Mouse (Mus musculus) left cerebral cortex, postnatal 14 days (tissue): Measurements from ENCODE around the gene Trim24. TPM values are rescaled to one million over a fixed set of nuclear protein-coding genes. Genes with fewer than 3 reads are reported as not detected.
A peak's percentile ranks its signal among the peaks of the same experiment; 100 is the strongest.
"Not testable (repeated sequence)": the region's sequence is repeated elsewhere in the genome, so short reads cannot be mapped to it uniquely, and the experiment has no call there.

Experiments used
- DNase-seq, 2 experiments: peaks; one replicate each; pipeline ENCODE4 v3.0.0; 2021 to 2022; ENCODE audit warnings: low spot score in 2 of 2, mixed read lengths in 1 of 2
- intact Hi-C: fragments of 180-260 bp; cut with DNase I; formaldehyde crosslinking; loops from one replicate; pipeline ENCODE4 v1.15.1; 2025
- long read RNA-seq, 2 experiments: library from polyadenylated mRNA; stranded (forward); transcript quantifications; one replicate each; pipeline ENCODE4 v2.0.0; 2021
- total RNA-seq, 2 experiments: library from RNA; stranded (reverse); gene quantifications; 2 replicates each; pipeline ENCODE4 v1.2.3; 2021

Gene Trim24
- total RNA-seq: 10 to 100 TPM; 32.2 to 32.9 TPM
- long read RNA-seq, experiment 1, full-length matches to known transcripts: 13 of 20 reads
- long read RNA-seq, experiment 1, partial matches to known transcripts: 6 of 20 reads
- long read RNA-seq, experiment 1, other reads (novel, unspliced or antisense): 1 of 20 reads
- long read RNA-seq, experiment 2, full-length matches to known transcripts: 5 of 11 reads
- long read RNA-seq, experiment 2, partial matches to known transcripts: 5 of 11 reads
- long read RNA-seq, experiment 2, other reads (novel, unspliced or antisense): 1 of 11 reads

DNA sequence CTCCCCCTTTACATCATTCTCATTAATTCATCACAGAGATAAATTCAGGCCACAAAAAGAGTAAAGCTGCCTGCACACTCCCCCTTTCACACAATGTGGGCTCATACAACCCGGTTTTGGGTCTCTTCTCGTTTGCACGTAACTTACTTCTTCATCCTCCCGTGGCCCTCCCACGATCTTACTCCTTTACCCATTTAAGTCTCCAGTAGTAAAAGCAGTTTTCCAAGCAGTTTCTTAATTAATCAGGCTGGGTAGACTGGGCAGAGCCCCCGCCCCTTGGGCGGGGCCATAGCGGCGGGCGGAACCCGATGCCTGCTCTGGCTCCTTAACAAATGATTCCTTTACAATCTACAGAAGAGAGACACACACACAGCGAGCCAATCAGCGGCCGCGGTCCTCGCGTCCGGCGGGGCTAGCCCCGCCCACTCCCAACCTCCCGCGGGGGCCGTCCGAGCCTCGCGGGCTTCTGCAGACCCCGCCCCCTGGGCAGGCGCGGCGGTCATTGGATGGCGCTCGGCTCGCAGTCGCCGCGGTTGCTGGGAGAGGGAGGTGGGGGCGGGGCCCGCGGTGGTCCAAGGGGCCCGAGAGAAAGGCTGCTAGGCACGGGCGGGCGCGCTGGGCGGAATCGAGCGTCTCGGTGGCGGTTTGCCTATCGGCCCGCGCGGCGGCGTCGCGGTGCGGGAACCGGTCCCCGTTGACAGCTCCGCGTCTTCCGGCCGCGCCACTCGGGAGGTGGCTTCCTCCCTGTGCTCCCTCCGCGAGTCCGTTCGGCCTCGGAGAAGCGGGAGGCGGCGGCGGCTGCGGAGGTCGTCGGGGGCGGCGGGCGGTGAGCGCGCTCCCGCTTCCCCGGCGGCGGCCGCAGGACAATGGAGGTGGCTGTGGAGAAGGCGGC, at the start of gene Trim24:
TSS of gene Trim24 (plus strand) at position 567 of the 892 bp plus-strand sequence.
- intact Hi-C loops: loop anchor here (5.0 to 10.0 kb wide), 2 partner anchors 194 to 278 kb away; no protein-coding TSS in a partner anchor
- peak; percentile 95 to 97 for DNase-seq

DNA sequence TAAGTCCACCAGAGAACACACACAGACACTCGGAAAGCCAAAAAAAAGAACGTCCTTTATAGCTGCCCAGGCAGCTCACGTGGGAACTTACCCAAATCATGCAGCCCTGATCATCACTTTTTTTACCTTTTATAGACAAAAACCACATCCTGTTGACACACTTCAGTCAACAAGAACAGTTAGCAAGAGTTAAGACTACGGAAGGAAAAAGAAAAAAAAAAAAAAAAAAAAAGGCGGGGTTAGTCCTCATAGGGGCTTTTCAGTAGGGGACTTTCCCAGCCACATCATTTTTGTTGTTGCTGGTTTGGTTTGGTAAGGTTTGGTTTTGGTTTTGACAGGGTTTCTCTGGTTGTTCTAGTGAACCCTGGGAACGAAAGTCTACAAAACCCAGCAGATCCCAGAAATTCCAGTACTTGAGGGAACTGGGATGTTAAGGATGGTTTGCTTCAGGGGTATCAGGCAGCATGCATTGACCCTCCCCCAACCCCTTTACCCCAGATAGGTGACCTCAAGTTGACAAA, 49.0 kb upstream of the Trim24 start:
- intact Hi-C loops: no loop called here
- no peak for DNase-seq

DNA sequence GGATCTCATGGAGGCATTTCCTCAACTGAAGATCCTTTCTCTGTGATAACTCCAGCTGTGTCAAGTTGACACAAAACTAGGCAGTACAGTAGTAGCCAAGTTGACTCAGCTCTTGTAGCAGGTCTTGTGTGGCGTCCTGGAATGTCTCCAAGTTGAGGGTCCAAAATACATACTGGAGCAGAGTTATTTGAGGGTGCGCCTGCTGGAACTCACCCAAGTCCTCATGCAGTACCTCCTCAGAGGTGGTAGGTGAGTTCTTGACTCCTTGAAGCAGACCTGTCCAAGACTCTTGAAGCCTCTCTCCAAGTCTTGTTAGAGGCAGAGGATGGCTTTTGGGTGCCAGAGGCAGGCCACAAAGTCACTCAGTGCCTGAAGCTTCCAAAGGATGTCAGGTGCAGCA, 48.2 kb upstream of the Trim24 start:
- no peak for DNase-seq
- intact Hi-C loops: no loop called here

DNA sequence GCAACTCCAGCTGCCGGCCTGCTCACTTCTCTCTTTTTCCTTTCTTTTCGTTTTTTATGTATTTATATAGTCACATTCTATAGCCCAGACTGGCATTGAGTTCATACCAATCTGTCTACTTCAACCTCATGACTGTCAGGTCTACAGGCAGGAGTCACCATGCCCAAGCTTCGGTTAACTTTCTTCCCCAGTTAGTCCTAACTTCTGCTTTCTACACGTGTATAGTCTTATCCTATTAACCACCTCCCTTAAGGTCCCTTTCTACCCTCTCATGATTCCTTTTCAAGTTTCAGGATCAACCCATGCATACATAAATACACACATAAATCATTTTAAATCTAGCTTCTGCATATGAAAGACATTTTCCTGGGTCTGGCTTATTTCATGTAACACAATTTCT, 46.9 kb upstream of the Trim24 start:
- DNase-seq: no peak
- intact Hi-C loops: no loop called here

DNA sequence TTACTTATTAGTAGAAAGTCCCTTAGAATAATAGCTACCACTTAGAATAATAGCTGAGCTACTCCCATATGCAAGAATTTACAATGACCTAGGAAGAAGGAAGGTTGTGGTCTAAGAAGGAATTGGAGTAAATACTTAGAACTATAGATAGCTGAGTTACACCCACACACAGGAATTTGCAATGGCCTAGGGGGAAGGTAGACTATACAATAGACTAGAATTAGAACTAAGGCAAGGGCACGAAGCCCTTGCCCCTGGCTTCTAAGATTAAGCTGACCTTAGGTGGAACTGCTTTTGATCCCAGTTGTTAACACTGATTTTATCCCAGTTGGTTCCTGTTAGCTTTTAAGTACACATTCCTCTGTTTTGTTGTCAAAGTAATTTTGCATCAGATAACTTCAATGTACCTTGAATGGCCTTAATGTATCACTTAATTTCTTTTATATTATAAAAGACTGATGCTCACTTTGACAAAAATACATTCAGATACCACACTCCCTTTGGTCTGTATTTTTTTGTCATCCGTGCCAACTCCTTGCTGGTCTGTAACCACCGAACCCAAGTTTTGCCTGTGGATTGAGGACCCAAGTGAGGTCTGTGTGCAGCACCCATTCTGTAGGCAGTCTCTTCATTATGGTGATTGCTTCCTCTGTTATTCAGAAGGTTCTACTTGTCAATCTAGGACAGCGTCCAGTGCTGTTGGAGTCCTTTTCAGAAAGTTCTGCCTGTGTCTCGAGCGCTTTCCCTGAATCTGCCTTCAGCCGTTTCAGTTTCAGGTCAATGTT, 45.1 kb upstream of the Trim24 start:
- intact Hi-C loops: not testable (repeated sequence)

DNA sequence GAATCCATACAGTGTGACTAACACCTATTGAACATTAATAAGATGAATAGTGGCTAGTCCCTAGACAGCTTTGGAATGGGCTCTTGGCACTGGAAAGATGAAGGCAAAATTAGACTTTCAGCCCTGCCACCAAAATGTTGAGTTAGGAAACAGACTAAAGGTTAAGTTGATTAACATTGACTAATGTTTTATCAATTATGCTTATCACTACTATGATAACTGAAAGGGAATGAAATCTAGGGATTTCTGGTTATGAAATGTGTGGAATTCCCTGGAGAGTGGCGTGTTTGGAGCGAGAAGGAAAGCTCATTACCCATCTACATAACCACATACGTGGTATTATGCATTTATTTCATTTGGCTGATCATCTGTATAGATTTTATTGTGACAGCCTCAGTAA, 41.7 kb upstream of the Trim24 start:
- no peak for DNase-seq
- intact Hi-C loops: no loop called here

More for the DNA sequence above, 45.1 kb upstream of the Trim24 start:
- DNase-seq: not testable (repeated sequence)

DNA sequence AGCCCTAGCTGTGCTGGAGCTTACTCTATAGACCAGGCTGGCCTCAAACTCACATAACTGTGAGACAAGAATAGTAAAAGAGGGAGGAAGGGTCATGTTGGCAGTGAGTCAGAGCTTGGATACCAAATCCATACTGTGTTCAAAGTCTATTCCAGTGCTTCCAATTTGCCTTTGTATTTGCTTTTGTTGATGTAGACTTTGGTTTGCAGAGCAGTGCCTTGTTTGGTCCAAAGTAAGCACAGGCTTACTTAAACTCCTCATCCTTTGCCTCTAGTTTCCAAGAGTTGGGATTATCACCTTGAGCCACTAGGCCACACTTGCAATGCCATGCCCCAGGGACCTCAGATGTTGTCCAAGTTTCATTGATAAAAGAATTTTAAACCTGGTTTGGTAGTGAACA, 41.0 kb upstream of the Trim24 start:
- intact Hi-C loops: no loop called here
- no peak for DNase-seq

DNA sequence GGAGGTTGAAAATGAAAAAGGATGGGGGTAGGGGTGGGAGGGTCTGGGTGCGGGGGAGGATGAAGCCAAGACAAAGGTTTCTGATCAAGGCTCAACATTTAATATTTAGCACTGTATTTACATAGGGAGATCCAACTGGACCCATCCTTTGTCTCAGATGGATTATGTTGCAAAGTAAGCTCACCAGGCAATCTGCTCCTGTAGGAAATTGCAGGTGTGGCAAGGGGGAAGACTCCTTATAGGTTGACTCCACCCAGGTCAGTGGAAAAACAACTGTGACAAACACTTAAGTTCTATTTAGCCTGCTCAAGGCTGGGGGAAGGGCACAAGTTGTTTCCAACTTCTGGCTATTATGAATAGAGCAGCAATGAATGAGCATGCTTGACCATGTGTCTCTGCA, 36.9 kb upstream of the Trim24 start:
- DNase-seq: no peak
- intact Hi-C loops: no loop called here

DNA sequence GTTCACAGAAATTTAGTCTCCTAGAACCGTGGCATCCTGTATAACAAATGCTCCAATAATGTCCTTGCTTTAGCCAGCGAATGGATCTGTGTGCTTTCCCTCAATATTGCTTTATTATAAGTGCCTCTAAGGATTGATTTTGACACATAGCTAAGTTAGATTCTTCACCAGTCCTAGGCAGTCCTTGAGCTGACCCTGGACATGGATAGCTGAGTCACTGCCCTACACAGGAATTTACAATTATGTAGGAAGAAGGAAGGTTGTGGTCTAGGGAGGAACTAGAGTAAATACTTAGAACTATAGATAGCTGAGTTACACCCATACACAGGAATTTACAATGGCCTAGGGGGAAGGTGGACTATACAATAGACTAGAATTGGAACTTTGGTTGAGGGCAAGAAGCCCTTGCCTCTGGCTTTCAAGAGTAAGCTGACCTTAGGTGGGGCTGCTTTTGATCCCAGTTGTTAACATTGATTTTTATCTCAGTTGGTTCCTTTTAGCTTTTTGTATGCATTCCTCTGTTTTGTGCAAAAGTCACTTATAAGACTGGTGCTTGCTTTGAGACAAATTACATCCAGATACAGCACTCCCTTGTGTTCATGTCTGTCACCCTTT, 33.6 kb upstream of the Trim24 start:
- intact Hi-C loops, DNase-seq: not testable (repeated sequence)

DNA sequence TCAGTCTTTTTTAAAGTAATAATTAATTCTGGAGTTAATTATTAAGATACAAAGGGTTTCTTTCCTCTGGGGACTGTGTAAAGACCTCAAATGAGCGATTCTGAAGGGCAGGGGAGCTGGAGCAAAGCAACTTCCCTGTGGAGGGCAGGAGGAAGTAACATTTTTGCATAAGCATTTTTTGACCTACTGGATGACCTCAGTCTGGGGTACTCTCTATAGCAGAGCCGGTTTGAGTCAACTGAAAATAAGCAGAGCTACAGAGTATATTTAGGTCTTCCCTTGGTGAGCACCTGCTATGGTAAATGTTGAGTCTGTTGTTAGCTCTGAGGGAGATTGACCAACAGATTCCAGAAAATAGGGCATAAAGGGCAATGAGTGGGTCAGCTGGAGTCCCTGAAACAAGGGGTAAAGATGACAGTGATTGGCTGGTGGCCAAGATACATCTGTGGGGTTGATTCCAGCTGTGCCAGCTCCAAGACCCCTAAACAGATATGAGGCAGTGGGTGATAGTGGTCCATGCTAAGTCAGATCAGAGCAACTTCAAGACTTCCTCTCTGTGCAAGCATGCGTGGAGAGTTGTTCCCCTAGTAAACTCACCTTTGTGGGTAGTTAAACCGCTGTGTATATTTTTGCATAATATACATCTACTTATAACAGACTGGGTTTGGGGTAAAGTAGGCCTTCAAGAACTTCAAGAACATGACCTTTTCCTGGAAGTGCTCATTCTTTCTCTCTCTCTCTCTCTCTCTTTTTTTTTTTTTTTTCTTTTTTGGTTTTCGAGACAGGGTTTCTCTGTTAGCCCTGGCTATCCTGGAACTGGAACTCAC, 27.6 kb upstream of the Trim24 start:
- intact Hi-C loops: no loop called here
- DNase-seq: no peak

DNA sequence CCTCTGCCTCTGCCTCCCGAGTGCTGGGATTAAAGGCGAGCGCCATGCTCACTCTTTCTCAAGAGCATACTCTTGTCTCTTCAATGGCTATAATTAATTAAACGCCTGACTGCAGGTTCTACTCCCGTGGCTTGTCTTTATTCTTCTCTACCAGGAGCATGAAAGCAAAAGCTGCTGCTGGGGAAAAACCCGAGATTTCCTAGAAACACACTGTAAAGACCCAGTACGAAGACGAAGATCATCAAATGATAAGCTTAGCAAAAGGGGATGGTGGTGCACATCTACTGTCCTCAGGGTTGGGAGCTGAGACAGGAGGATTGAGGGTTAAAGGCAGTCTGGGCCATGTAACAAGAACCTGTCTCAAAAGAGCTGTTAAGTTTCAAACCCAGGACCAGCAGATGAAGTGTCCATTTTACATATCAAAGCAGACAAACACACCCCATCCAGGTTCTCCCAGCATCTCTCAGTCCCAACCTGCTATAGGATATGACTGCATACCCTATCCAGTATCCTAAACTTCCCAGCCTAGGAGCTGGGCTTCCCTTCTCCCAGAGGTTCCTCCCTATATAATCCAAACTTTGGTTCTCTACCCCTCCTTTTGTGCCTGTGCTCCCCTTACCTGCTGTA, 26.9 kb upstream of the Trim24 start:
- no peak for DNase-seq
- intact Hi-C loops: no loop called here

DNA sequence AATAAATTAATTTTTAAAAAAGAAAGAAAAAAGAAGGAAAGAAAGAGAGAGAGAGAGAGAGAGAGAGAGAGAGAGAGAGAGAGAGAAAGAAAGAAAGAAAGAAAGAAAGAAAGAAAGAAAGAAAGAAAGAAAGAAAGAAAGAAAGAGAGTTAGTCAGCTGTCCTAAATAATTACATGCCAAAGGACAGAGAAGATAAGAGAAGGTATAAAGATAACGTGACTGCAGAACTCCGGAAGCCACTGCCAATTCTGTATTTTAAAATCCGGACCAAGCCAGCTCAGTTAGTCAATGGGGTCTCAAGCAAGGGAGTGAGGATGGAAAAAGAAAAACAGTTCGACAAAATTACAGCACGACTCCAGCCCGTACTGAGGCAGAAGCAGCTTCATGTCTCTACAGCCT, 25.7 kb upstream of the Trim24 start:
- DNase-seq, intact Hi-C loops: not testable (repeated sequence)

DNA sequence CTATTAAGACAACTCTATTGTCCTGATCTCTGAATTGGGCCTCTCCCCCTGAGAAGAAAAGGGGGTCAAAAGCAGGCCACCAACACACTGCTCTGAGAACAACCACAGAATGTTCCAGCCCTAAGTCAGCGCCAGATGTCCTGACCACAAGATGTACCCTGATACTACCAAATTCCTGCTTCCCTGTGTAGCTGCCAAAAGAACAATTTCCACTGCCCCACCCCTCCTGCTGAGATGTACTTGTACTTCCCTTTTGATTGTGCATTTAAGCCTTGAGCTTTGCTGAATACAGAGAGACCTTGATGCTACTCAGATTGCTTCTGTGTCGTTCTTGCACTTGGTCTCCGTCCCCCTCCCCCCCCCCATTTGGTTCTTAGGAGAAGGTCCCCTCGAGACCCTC, 23.1 kb upstream of the Trim24 start:
- intact Hi-C loops, DNase-seq: not testable (repeated sequence)

DNA sequence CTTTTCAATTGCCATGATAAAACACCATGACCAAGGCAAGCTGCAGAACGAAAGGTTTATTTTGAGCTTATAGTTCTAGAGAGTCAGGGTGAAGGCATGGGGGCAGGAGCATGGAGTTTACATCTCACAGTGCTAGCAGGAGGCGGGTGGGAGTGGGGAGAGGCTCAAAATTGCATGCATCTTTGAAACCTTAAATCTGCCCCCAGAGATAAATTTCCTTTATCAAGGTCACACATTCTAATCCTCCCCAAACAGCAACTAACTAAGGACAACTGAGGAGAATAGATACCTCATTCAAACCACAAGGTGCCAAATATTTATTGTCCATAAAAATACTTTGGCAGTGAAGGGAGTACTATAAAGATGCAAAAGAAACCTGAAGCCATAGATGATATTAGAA, 19.3 kb upstream of the Trim24 start:
- intact Hi-C loops: no loop called here
- no peak for DNase-seq

DNA sequence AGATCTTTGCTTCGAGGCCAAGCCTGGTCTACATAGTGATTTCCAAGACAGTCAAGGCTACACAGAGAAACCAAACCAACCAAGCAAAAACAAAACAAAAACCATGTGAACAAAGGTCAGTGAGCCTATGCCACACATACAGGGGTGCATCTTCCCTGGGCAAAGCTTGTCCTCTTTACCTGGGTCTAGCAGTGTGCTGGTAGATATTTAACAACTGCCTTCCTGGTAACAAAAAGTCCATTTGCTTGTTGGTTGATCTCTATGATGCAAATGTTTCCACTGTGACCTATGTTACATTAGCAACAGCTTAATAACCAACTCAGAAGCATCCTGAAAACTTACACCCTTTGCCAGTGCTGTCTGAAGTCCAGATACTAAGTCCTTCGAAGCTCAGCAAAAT, 17.3 kb upstream of the Trim24 start:
- no peak for DNase-seq
- intact Hi-C loops: no loop called here

DNA sequence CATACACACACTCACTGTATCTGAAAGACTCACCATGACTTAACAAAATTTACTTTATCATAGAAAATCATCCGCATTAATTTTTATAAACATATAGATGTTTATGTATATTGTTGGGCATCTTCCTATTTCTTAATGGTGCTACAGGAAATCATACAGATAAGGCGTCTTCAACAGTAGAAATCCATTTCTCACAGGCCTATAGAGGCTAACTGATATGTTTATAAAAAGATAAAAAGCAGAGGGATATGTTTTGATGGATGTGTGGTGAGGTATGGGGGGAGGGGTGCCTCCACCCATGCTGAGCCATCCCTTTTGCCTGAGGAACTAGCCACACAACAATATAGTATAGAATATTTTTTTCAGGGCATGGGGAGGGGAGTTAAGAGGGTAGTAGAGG, 15.2 kb upstream of the Trim24 start:
- intact Hi-C loops: no loop called here
- DNase-seq: no peak

DNA sequence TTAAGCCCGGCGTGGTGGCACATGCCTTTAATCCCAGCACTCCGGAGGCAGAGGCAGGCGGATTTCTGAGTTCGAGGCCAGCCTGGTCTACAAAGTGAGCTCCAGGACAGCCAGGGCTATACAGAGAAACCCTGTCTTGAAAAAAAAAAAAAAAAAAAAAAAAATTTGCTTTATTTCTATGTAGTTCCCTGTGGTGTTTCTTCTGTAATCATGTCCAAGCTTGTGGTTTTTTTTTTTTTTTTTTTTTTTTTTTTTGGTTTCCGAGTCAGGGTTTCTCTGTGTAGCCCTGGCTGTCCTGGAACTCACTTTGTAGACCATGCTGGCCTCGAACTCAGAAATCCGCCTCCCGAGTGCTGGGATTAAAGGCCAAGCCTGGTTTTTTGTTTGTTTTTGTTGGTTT, 14.3 kb upstream of the Trim24 start:
- intact Hi-C loops, DNase-seq: not testable (repeated sequence)
